Mouse (Mus musculus): ENCODE measurements around the gene Atp6v1e1.

DNA sequence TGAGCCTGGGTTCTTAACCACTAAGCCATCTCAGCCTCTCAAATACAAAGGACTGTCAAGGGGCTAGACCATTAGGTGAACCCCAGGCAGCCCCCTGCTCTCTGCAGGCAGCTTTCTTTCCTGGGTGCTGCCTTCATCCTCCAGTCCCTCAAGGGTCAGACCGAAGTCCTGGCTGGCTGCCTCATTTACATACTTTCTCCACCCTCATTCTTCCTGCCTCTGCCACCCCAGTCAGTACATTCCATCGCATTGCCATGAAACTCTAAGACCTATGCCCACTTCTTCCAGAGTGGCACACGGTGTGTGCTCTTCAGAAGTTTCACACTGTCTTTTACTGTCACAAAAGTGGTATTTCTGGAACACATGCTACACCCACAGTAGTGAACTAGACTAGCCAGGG is 44.4 kb downstream of the Atp6v1e1 start:
- TF ChIP-seq CTCF (IDR thresholded peaks at IDR 0.05; ENCODE audit: control insufficient read depth, insufficient read depth, insufficient read length) (no peak), USF1 (IDR thresholded peaks at IDR 0.05; ENCODE audit: low read depth) (no peak), CEBPB (IDR thresholded peaks at IDR 0.05; ENCODE audit: low read depth) (no peak), MYOD1 (IDR thresholded peaks at IDR 0.05; ENCODE audit: control insufficient read depth, insufficient read length, low read depth) (no peak)

All from C2C12 (cell line).